Mouse (Mus musculus): ENCODE data around the gene Gm28047. TPM values are rescaled to one million over a fixed set of nuclear protein-coding genes. Genes with fewer than 3 reads are reported as not detected.

Gm28047 gene
- polyA plus RNA-seq, 1 experiment = not detected

DNA sequence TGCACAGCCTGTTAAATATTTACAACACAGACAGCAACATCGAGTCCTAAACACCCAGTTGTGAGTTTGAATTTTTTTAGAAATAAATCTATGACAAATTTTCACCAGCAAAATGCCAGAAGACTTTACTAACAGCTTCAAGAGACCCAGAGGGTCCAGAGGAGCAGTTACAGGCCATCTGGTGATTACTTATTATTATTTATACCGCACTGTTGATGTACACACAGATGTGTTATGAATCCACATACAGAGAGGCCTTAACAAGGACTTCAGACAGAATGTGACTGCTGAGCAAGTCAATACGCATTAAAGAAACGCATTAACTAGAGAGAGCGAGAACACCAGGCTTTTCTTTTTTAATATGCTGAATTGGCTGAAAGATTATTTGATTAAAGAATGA, 39.4 kb downstream of the Gm28047 start:
- H3K4me1 ChIP-seq (ENCODE audit: control insufficient read depth, insufficient read depth, low read length) = peaks cover 5% of the 10 kb centered on the region; the same call in 1 of the 2 replicates
- no peak for TF ChIP-seq CTCF (IDR thresholded peaks at IDR 0.05; ENCODE audit: borderline replicate concordance, insufficient read depth, low read depth, low read length)
- WGBS = 85% methylated on average over 5 of the region's 5 CpGs
- no peak for DNase-seq
- H3K4me3 ChIP-seq (replicated peaks; ENCODE audit: insufficient read depth, low read depth, low read length) = no peak overlapping the region
- H3K27me3 ChIP-seq (ENCODE audit: control insufficient read depth, insufficient read depth, low read length) = no peaks in the 10 kb centered on the region
- no peak overlapping the region for H3K27ac ChIP-seq (ENCODE audit: insufficient read depth, low read length)

DNA sequence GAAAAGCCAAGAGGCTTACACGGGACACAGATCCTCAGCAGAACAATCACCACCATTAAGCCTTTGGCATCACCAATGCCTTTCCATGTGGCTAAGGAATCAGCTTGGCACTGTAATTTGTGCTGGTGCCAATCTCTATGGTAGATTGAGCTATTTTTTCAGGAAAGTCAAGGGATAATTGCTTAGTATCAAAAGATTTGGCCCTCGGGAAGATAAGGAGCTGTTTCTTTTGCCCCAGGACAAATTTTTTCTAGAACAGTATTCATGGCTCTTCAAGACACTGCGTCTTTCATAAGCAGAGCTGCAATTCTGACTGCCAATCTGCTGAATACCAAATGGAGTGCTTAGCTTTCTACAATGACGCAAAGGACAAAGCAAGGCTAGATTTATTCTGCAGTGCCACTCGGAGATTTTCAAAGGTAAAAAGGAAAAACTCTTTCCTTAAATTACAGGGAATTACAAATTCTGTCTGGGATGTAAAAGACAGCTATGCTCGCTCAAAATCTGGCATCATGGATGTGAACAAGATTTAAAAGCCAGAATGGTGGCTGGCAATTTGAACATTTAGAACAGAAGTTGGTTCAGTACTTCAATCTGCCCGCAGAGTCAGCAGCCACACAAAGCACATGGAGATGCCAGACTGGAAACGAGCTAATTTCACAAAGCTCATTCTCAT, 41.0 kb downstream of the Gm28047 start:
- peak overlapping the region; percentile 70; the same call in 1 of the 2 replicates for H3K27ac ChIP-seq (ENCODE audit: insufficient read depth, low read length)
- DNase-seq = peak; percentile 54 to 76
- WGBS = 10% methylated on average over 8 of the region's 8 CpGs
- no peaks in the 10 kb centered on the region for H3K27me3 ChIP-seq (ENCODE audit: control insufficient read depth, insufficient read depth, low read length)
- H3K4me3 ChIP-seq (replicated peaks; ENCODE audit: insufficient read depth, low read depth, low read length) = no peak overlapping the region
- peaks cover 5% of the 10 kb centered on the region; the same call in 1 of the 2 replicates for H3K4me1 ChIP-seq (ENCODE audit: control insufficient read depth, insufficient read depth, low read length)
- no peak for TF ChIP-seq POLR2A (IDR thresholded peaks at IDR 0.05; ENCODE audit: borderline replicate concordance, insufficient read depth, low read length)
- no peak for TF ChIP-seq CTCF (IDR thresholded peaks at IDR 0.05; ENCODE audit: borderline replicate concordance, insufficient read depth, low read depth, low read length)

DNA sequence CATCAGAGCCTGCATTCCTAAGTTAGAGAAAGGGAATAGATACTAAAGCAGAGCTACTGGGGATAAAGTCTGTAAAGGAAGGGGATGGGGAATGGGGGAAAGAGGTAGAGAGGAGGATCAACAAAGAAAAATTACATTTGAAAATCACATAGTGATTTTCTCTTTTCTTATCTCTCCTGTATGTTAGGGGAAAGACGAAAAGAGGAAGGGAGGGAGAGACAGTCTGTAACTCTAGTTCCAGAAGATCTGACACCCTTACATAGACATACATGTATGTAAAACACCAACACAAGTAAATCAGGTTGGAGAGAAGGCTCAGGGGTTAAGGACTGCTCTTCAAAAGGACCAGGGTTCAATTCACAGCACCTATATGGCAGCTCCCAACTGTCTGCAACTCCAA, 43.7 kb downstream of the Gm28047 start:
- TF ChIP-seq CTCF (IDR thresholded peaks at IDR 0.05; ENCODE audit: borderline replicate concordance, insufficient read depth, low read depth, low read length) (no peak), POLR2A (IDR thresholded peaks at IDR 0.05; ENCODE audit: borderline replicate concordance, insufficient read depth, low read length) (no peak)
- Histone ChIP-seq H3K27ac (ENCODE audit: insufficient read depth, low read length) (no peak overlapping the region), H3K4me3 (replicated peaks; ENCODE audit: insufficient read depth, low read depth, low read length) (no peak overlapping the region), H3K27me3 (ENCODE audit: control insufficient read depth, insufficient read depth, low read length) (no peaks in the 10 kb centered on the region), H3K4me1 (ENCODE audit: control insufficient read depth, insufficient read depth, low read length) (peaks cover 2% of the 10 kb centered on the region; the same call in 1 of the 2 replicates)
- WGBS = 93% methylated on average over 1 of the region's 1 CpGs
- no peak for DNase-seq

DNA sequence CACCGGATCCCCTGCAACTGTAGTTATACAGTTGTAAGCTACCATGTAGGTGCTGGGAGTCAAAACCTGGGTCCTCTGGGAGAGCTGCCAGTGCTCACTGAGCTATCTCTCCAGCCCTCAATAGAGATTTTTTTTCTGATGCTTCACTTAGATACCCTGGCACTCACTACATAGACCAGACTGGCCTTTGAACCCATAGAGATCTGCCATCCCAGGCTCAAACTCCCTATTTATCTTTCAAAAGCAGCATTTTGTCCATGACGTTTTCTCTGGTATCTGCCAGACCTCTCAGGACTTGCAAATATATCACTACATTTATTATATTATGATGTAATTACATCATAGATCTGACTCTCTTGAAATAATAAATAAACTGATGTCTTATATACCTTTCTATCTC, 46.5 kb downstream of the Gm28047 start:
- no peak overlapping the region for H3K4me3 ChIP-seq (replicated peaks; ENCODE audit: insufficient read depth, low read depth, low read length)
- WGBS = 90% methylated on average over 2 of the region's 2 CpGs
- TF ChIP-seq CTCF (IDR thresholded peaks at IDR 0.05; ENCODE audit: borderline replicate concordance, insufficient read depth, low read depth, low read length) = no peak
- no peak for TF ChIP-seq POLR2A (IDR thresholded peaks at IDR 0.05; ENCODE audit: borderline replicate concordance, insufficient read depth, low read length)

DNA sequence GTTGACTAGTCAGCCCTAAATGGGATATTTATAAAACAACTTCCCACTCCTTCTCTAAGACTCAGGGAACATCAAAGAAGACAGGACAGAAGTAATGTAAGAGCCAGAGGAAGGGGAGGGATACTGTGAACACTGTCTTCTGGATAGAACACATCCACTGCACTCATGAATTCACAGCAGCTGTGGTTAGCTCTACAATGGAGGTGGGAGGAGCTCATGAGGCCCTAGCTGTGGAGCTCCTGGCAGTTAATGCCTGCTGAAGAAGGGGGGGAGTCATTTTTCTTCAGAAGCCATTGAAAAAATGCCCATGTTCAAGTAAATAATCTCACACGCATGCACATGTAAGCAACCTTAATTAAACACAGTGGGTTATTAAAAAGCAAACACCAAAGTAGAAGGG, 47.9 kb downstream of the Gm28047 start:
- Histone ChIP-seq H3K4me1 (ENCODE audit: control insufficient read depth, insufficient read depth, low read length) (no peaks in the 10 kb centered on the region), H3K4me3 (replicated peaks; ENCODE audit: insufficient read depth, low read depth, low read length) (no peak overlapping the region), H3K27ac (ENCODE audit: insufficient read depth, low read length) (no peak overlapping the region), H3K27me3 (ENCODE audit: control insufficient read depth, insufficient read depth, low read length) (no peaks in the 10 kb centered on the region)
- TF ChIP-seq POLR2A (IDR thresholded peaks at IDR 0.05; ENCODE audit: borderline replicate concordance, insufficient read depth, low read length) = no peak
- TF ChIP-seq CTCF (IDR thresholded peaks at IDR 0.05; ENCODE audit: borderline replicate concordance, insufficient read depth, low read depth, low read length) = no peak
- no peak for DNase-seq
- 57% methylated on average over 1 of the region's 1 CpGs for WGBS

More for the DNA sequence above, 46.5 kb downstream of the Gm28047 start:
- DNase-seq = no peak
- H3K27ac ChIP-seq (ENCODE audit: insufficient read depth, low read length) = no peak overlapping the region
- H3K4me1 ChIP-seq (ENCODE audit: control insufficient read depth, insufficient read depth, low read length) = no peaks in the 10 kb centered on the region; the same call in 1 of the 2 replicates
- no peaks in the 10 kb centered on the region for H3K27me3 ChIP-seq (ENCODE audit: control insufficient read depth, insufficient read depth, low read length)

DNA sequence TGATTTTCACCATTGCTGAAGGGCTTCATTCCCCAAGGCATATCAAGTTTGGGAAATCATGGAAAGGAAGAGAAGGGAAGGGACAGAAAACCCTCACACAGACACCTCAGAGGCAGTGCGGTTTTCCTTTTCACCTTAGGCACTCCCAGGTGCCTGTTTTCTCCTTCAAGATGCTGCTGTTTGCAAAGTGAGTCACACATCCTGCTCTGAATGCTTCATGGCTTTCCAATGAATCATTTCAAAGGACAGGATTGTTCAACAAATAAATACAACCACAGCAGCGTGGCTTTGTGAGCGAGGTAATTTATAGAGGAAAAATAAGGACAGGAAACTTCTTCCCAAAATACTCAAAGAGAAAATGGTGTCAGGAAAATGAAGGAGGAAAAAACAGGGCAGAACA, 52.8 kb downstream of the Gm28047 start:
- Histone ChIP-seq H3K27ac (ENCODE audit: insufficient read depth, low read length) (no peak overlapping the region), H3K4me1 (ENCODE audit: control insufficient read depth, insufficient read depth, low read length) (no peaks in the 10 kb centered on the region), H3K27me3 (ENCODE audit: control insufficient read depth, insufficient read depth, low read length) (no peaks in the 10 kb centered on the region), H3K4me3 (replicated peaks; ENCODE audit: insufficient read depth, low read depth, low read length) (no peak overlapping the region)
- no peak for TF ChIP-seq CTCF (IDR thresholded peaks at IDR 0.05; ENCODE audit: borderline replicate concordance, insufficient read depth, low read depth, low read length)
- WGBS = 83% methylated on average over 3 of the region's 3 CpGs
- no peak for DNase-seq

DNA sequence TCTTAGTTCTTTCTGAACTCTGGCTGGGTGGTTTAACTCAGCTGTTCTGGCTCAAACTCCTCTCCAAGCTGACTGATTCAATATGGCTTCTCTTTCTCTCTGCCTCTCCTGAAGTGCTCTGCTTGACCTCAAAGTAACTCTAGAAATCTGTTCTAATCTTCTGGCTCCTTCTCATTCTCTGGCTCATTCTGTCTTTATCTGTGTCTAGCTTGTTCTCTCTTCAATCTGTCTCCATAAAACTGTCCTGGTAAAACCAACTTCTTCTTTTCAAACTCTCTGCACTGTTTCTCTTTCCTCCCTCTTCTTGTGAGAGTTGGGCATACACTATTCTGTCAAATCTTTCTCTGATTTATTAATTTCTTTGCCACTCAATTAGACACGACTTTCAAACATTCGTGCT, 57.0 kb downstream of the Gm28047 start:
- no peak overlapping the region for H3K4me3 ChIP-seq (replicated peaks; ENCODE audit: insufficient read depth, low read depth, low read length)
- 91% methylated on average over 2 of the region's 2 CpGs for WGBS

DNA sequence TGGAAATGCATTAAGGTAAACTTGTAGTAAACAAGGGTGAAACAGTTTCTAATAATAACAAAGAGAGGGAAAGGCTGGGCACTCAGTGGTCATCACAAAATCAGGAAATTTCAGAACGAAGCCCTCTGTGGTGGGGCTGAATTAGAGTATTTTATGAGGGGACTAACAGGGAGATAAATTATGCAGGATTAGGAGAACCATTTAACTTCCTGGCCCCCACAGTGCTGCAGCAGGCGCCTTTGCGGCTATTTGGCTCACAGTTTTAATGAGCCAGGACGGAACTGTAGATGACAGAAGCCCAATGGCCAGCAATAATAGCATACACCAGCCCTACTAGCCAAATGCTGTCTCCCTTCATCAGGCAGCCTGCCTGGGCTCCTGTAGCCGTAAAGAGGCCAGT, 61.2 kb downstream of the Gm28047 start:
- TF ChIP-seq POLR2A (IDR thresholded peaks at IDR 0.05; ENCODE audit: borderline replicate concordance, insufficient read depth, low read length) (no peak), CTCF (IDR thresholded peaks at IDR 0.05; ENCODE audit: borderline replicate concordance, insufficient read depth, low read depth, low read length) (no peak)
- peaks cover 2% of the 10 kb centered on the region; the same call in 1 of the 2 replicates for H3K4me1 ChIP-seq (ENCODE audit: control insufficient read depth, insufficient read depth, low read length)
- no peak overlapping the region for H3K4me3 ChIP-seq (replicated peaks; ENCODE audit: insufficient read depth, low read depth, low read length)
- WGBS = 10% methylated on average over 5 of the region's 5 CpGs
- no peaks in the 10 kb centered on the region for H3K27me3 ChIP-seq (ENCODE audit: control insufficient read depth, insufficient read depth, low read length)
- DNase-seq = peak in 1 of 2 experiments; percentile 65
- H3K27ac ChIP-seq (ENCODE audit: insufficient read depth, low read length) = peak overlapping the region; percentile 66; the same call in 1 of the 2 replicates

More for the DNA sequence above, 57.0 kb downstream of the Gm28047 start:
- Histone ChIP-seq H3K27ac (ENCODE audit: insufficient read depth, low read length) (no peak overlapping the region), H3K4me1 (ENCODE audit: control insufficient read depth, insufficient read depth, low read length) (peaks cover 2% of the 10 kb centered on the region; the same call in 1 of the 2 replicates), H3K27me3 (ENCODE audit: control insufficient read depth, insufficient read depth, low read length) (no peaks in the 10 kb centered on the region)
- DNase-seq = no peak
- TF ChIP-seq POLR2A (IDR thresholded peaks at IDR 0.05; ENCODE audit: borderline replicate concordance, insufficient read depth, low read length) (no peak), CTCF (IDR thresholded peaks at IDR 0.05; ENCODE audit: borderline replicate concordance, insufficient read depth, low read depth, low read length) (no peak)
